8 mouse cellular contexts compared by ENCODE assay signal in genomic region chr12:36042348-36042778, GRCm38 (mm10). TPM values are rescaled to one million over a fixed set of nuclear protein-coding genes. Genes with fewer than 3 reads are reported as not detected.
DNase-seq lines count a peak whose midpoint lies in the region; ATAC-seq lines count a peak whose summit lies in the region.

Gene Tspan13 (minus strand): TSS chr12:36042500.

- no peaks in the 10 kb centered on the region for H3K36me3 ChIP-seq in hindbrain, embryonic 11.5 days (ENCODE audit: control insufficient read depth, insufficient read depth, low read length)
- H3K36me3 ChIP-seq in lung, embryonic 16.5 days (ENCODE audit: control insufficient read depth, insufficient read depth, low read length) = no peaks in the 10 kb centered on the region

- H3K4me2 ChIP-seq in hindbrain, embryonic 11.5 days (replicated peaks; ENCODE audit: low read depth, low read length) = peak within 1 kb of the TSS; percentile 43
- H3K4me2 ChIP-seq in lung, embryonic 16.5 days (ENCODE audit: low read depth, low read length) = peak within 1 kb of the TSS; percentile 97

- H3K9me3 ChIP-seq in hindbrain, embryonic 11.5 days (ENCODE audit: control insufficient read depth, low read length) = no peaks in the 10 kb centered on the region
- H3K9me3 ChIP-seq in lung, embryonic 16.5 days (ENCODE audit: control insufficient read depth, low read length) = no peaks in the 10 kb centered on the region

- under 1% methylated on average over 35 of the region's 35 CpGs for WGBS in hindbrain, embryonic 11.5 days
- WGBS in lung, embryonic 16.5 days = under 1% methylated on average over 33 of the region's 35 CpGs

- peak within 1 kb of the TSS; percentile 99 for H3K9ac ChIP-seq in hindbrain, embryonic 11.5 days (ENCODE audit: low read depth, low read length)
- peak within 1 kb of the TSS; percentile 89 for H3K9ac ChIP-seq in lung, embryonic 16.5 days (ENCODE audit: low read length)

- DNase-seq in MN1 (ENCODE audit: low spot score) = peak; percentile 94
- DNase-seq in cerebellum, adult 9-11 months = peak; percentile 95
- DNase-seq in frontal cortex, postnatal 10 days (ENCODE audit: low spot score in 2 of 2) = peak; percentile 87 to 88
- DNase-seq in hindbrain, embryonic 11.5 days (ENCODE audit: low spot score) = peak; percentile 92
- DNase-seq in layer of hippocampus, adult 9-11 months = peak; percentile 91
- DNase-seq in ovary, adult 18-20 months (ENCODE audit: low spot score) = peak; percentile 80
- DNase-seq in thymus, postnatal 0 days (ENCODE audit: low spot score) = peak; percentile 94

- H3K27me3 ChIP-seq in hindbrain, embryonic 11.5 days (ENCODE audit: control insufficient read depth, insufficient read depth, low read length) = no peaks in the 10 kb centered on the region
- H3K27me3 ChIP-seq in lung, embryonic 16.5 days (ENCODE audit: control insufficient read depth, insufficient read depth, low read depth, low read length) = no peaks in the 10 kb centered on the region; the same call in 1 of the 2 replicates

- H3K4me3 ChIP-seq in hindbrain, embryonic 11.5 days (ENCODE audit: low read depth, low read length) = peak within 1 kb of the TSS; percentile 95
- H3K4me3 ChIP-seq in lung, embryonic 16.5 days (ENCODE audit: low read length) = peak within 1 kb of the TSS; percentile 85

- peak within 1 kb of the TSS; percentile 83 for H3K27ac ChIP-seq in hindbrain, embryonic 11.5 days (ENCODE audit: low read depth, low read length)
- peak within 1 kb of the TSS; percentile 78 for H3K27ac ChIP-seq in lung, embryonic 16.5 days (ENCODE audit: low read length)

- ATAC-seq in hindbrain, embryonic 11.5 days (ENCODE audit: low FRiP score) = peak; percentile 98
- peak; percentile 97 for ATAC-seq in lung, embryonic 16.5 days (ENCODE audit: low read depth)

- H3K4me1 ChIP-seq in hindbrain, embryonic 11.5 days (replicated peaks; ENCODE audit: control insufficient read depth, insufficient read depth, low read length) = peaks cover 2% of the 10 kb centered on the region; the same call in 1 of the 2 replicates
- H3K4me1 ChIP-seq in lung, embryonic 16.5 days (replicated peaks; ENCODE audit: control insufficient read depth, insufficient read depth, low read length) = peaks cover 5% of the 10 kb centered on the region; the same call in 1 of the 2 replicates

RNA-seq across cellular contexts. Expression of gene Tspan13, which starts in this region (rescaled TPM):
- polyA plus RNA-seq in hindbrain, embryonic 11.5 days (2014; fragmentation: Nextera tagmentation; extraction: Ambion mirVana) = 207 and 229 TPM in 2 replicates
- 134 and 139 TPM in 2 replicates for polyA plus RNA-seq in lung, embryonic 16.5 days (2015; fragmentation: Nextera tagmentation; extraction: Ambion mirVana)
- 213 and 218 TPM in 2 replicates for polyA plus RNA-seq in thymus, postnatal 0 days (2015; fragmentation: Nextera tagmentation; extraction: Ambion mirVana)

Comparison
In these comparisons a context has a peak if more than half of its experiments do, and no peak if none do; other contexts are left out.
1. Peak in every context shown above with its lines: DNase-seq, ATAC-seq, H3K4me3 ChIP-seq and H3K27ac ChIP-seq.